Mouse (Mus musculus) liver, adult (tissue): ENCODE results near the gene Nme9.

Source experiments
- GATA4 ChIP-seq: IDR thresholded peaks from 2 replicates; pipeline ENCODE4 v1.6.1; 2014; ENCODE audit warnings: mild to moderate bottlenecking, low read length; ENCODE audit not compliant: insufficient replicate concordance

The Nme9 gene

GRCm38 (mm10) chr9:99492634-99493200, 41.4 kb downstream of the Nme9 start:
- TF ChIP-seq GATA4: no peak

GRCm38 (mm10) chr9:99499336-99499735, 48.1 kb downstream of the Nme9 start:
- TF ChIP-seq GATA4: no peak

- no peak for TF ChIP-seq GATA4
Measured at GRCm38 (mm10) chr9:99505875-99506274, 54.6 kb downstream of the Nme9 start.
